Comparison of ENCODE assay signal across 8 mouse cellular contexts in genomic region chr9:67832046-67832605, GRCm38 (mm10). TPM values are rescaled to one million over a fixed set of nuclear protein-coding genes. Genes with fewer than 3 reads are reported as not detected.
DNase-seq lines count a peak whose midpoint lies in the region.

C2cd4a (minus strand) TSS chr9:67832330.

- peak; percentile 63 for DNase-seq in ES-CJ7 (ENCODE audit: low read depth, low spot score)
- peak; percentile 61 for DNase-seq in R1 (ENCODE audit: low read depth, low spot score)
- peak; percentile 85 for DNase-seq in forelimb bud, embryonic 11.5 days (ENCODE audit: low read depth, low spot score)
- DNase-seq in kidney, adult 9 months, result peak; percentile 26
- DNase-seq in lung, postnatal 4 days, result peak; percentile 22 to 44
- no peak for DNase-seq in frontal cortex, adult 2 months (ENCODE audit: extremely low spot score in 1 of 2, low spot score in 1 of 2)
- DNase-seq in cerebellum, adult 9-10 months, result no peak
- DNase-seq in urinary bladder, adult 18-20 months (ENCODE audit: low spot score in 2 of 2), result no peak

RNA-seq across cellular contexts. Expression of gene C2cd4a, which starts in this region (rescaled TPM):
- 0.11 and 0.34 TPM in 2 replicates for polyA plus RNA-seq in frontal cortex, adult 2 months (2012; rRNA removed)

Comparison
In these comparisons a context has a peak if more than half of its experiments do, and no peak if none do; other contexts are left out.
1. DNase-seq: peak in ES-CJ7 (single experiment), R1 (single experiment), forelimb bud, embryonic 11.5 days (single experiment), kidney, adult 9 months (single experiment) and lung, postnatal 4 days (2 of 2); none in frontal cortex, adult 2 months (0 of 2), cerebellum, adult 9-10 months (single experiment) and urinary bladder, adult 18-20 months (0 of 2).